Mouse (Mus musculus): Measurements from ENCODE around the gene Ccdc88b. TPM values are rescaled to one million over a fixed set of nuclear protein-coding genes. Genes with fewer than 3 reads are reported as not detected.

Gene Ccdc88b
- polyA plus RNA-seq, 1 experiment from 2014 or later = 0.26 TPM

GRCm38 (mm10) chr19:6840475-6841291 is 17.3 kb downstream of the Ccdc88b start, which contains the start of gene Rps6ka4:
Rps6ka4 (minus strand) TSS chr19:6840636.
- ATAC-seq (ENCODE audit: low FRiP score) (peak; percentile 81), DNase-seq (ENCODE audit: low spot score, missing footprints) (no peak)
- peak within 1 kb of the TSS; percentile 57 for H3K4me3 ChIP-seq (ENCODE audit: low read depth, low read length)
- H3K4me2 ChIP-seq = peak within 1 kb of the TSS; percentile 99
- H3K36me3 ChIP-seq (ENCODE audit: control insufficient read depth, insufficient read depth, low read length) = no peaks in the 10 kb centered on the region
- H3K27me3 ChIP-seq (ENCODE audit: control insufficient read depth, insufficient read depth, low read length) = peaks cover 37% of the 10 kb centered on the region
- peaks cover 13% of the 10 kb centered on the region for H3K4me1 ChIP-seq (ENCODE audit: control insufficient read depth, insufficient read depth, low read length)
- no peak within 1 kb of the TSS for H3K27ac ChIP-seq (ENCODE audit: low read depth, low read length)
- H3K9ac ChIP-seq (ENCODE audit: low read length) = peak within 1 kb of the TSS; percentile 74
- 4% methylated on average over 33 of the region's 44 CpGs for WGBS
- no peaks in the 10 kb centered on the region for H3K9me3 ChIP-seq (ENCODE audit: control insufficient read depth, low read length)

GRCm38 (mm10) chr19:6839615-6840474 is 18.2 kb downstream of the Ccdc88b start:
- peak overlapping the region; percentile 57 for H3K4me3 ChIP-seq (ENCODE audit: low read depth, low read length)
- H3K9ac ChIP-seq (ENCODE audit: low read length) = peak overlapping the region; percentile 74
- peaks cover 37% of the 10 kb centered on the region for H3K27me3 ChIP-seq (ENCODE audit: control insufficient read depth, insufficient read depth, low read length)
- 1% methylated on average over 46 of the region's 46 CpGs for WGBS
- H3K4me1 ChIP-seq (ENCODE audit: control insufficient read depth, insufficient read depth, low read length) = peaks cover 13% of the 10 kb centered on the region
- no peaks in the 10 kb centered on the region for H3K9me3 ChIP-seq (ENCODE audit: control insufficient read depth, low read length)
- H3K27ac ChIP-seq (ENCODE audit: low read depth, low read length) = no peak overlapping the region
- H3K4me2 ChIP-seq = peak overlapping the region; percentile 99
- ATAC-seq (ENCODE audit: low FRiP score) (peak; percentile 59), DNase-seq (ENCODE audit: low spot score, missing footprints) (peak; percentile 95)
- H3K36me3 ChIP-seq (ENCODE audit: control insufficient read depth, insufficient read depth, low read length) = no peaks in the 10 kb centered on the region

GRCm38 (mm10) chr19:6832363-6832762 is 25.6 kb downstream of the Ccdc88b start:
- no peak for ATAC-seq (ENCODE audit: low FRiP score)
- H3K4me1 ChIP-seq (ENCODE audit: control insufficient read depth, insufficient read depth, low read length) = peaks cover 16% of the 10 kb centered on the region
- H3K9ac ChIP-seq (ENCODE audit: low read length) = no peak overlapping the region
- H3K27ac ChIP-seq (ENCODE audit: low read depth, low read length) = no peak overlapping the region
- H3K4me2 ChIP-seq = no peak overlapping the region
- WGBS = 88% methylated on average over 8 of the region's 8 CpGs
- no peak overlapping the region for H3K4me3 ChIP-seq (ENCODE audit: low read depth, low read length)
- no peak for DNase-seq (ENCODE audit: low spot score, missing footprints)
- H3K27me3 ChIP-seq (ENCODE audit: control insufficient read depth, insufficient read depth, low read length) = peaks cover 38% of the 10 kb centered on the region
- no peaks in the 10 kb centered on the region for H3K9me3 ChIP-seq (ENCODE audit: control insufficient read depth, low read length)
- no peaks in the 10 kb centered on the region for H3K36me3 ChIP-seq (ENCODE audit: control insufficient read depth, insufficient read depth, low read length)

GRCm38 (mm10) chr19:6831331-6831730 is 26.7 kb downstream of the Ccdc88b start:
- Histone ChIP-seq H3K27me3 (ENCODE audit: control insufficient read depth, insufficient read depth, low read length) (peaks cover 38% of the 10 kb centered on the region), H3K4me3 (ENCODE audit: low read depth, low read length) (peak overlapping the region; percentile 28), H3K9ac (ENCODE audit: low read length) (peak overlapping the region; percentile 26), H3K9me3 (ENCODE audit: control insufficient read depth, low read length) (no peaks in the 10 kb centered on the region), H3K36me3 (ENCODE audit: control insufficient read depth, insufficient read depth, low read length) (no peaks in the 10 kb centered on the region), H3K27ac (ENCODE audit: low read depth, low read length) (no peak overlapping the region), H3K4me2 (peak overlapping the region; percentile 55), H3K4me1 (ENCODE audit: control insufficient read depth, insufficient read depth, low read length) (peaks cover 16% of the 10 kb centered on the region)
- ATAC-seq (ENCODE audit: low FRiP score) (peak; percentile 36; the same call in 1 of the 2 replicates), DNase-seq (ENCODE audit: low spot score, missing footprints) (peak; percentile 92)
- 4% methylated on average over 17 of the region's 17 CpGs for whole genome bisulfite sequencing

GRCm38 (mm10) chr19:6830556-6831316 is 27.3 kb downstream of the Ccdc88b start:
- Histone ChIP-seq H3K4me2 (peak overlapping the region; percentile 55), H3K4me3 (ENCODE audit: low read depth, low read length) (peak overlapping the region; percentile 28), H3K27ac (ENCODE audit: low read depth, low read length) (no peak overlapping the region), H3K36me3 (ENCODE audit: control insufficient read depth, insufficient read depth, low read length) (no peaks in the 10 kb centered on the region), H3K9me3 (ENCODE audit: control insufficient read depth, low read length) (no peaks in the 10 kb centered on the region), H3K27me3 (ENCODE audit: control insufficient read depth, insufficient read depth, low read length) (peaks cover 38% of the 10 kb centered on the region), H3K4me1 (ENCODE audit: control insufficient read depth, insufficient read depth, low read length) (peaks cover 16% of the 10 kb centered on the region), H3K9ac (ENCODE audit: low read length) (peak overlapping the region; percentile 41)
- peak; percentile 91 for DNase-seq (ENCODE audit: low spot score, missing footprints)
- WGBS = 2% methylated on average over 38 of the region's 38 CpGs
- ATAC-seq (ENCODE audit: low FRiP score) = peak; percentile 23; the same call in 1 of the 2 replicates

GRCm38 (mm10) chr19:6829870-6830555 is 28.0 kb downstream of the Ccdc88b start:
- Histone ChIP-seq H3K27ac (ENCODE audit: low read depth, low read length) (no peak overlapping the region), H3K27me3 (ENCODE audit: control insufficient read depth, insufficient read depth, low read length) (peaks cover 38% of the 10 kb centered on the region), H3K4me1 (ENCODE audit: control insufficient read depth, insufficient read depth, low read length) (peaks cover 16% of the 10 kb centered on the region), H3K4me2 (peak overlapping the region; percentile 55), H3K9ac (ENCODE audit: low read length) (peak overlapping the region; percentile 41; the same call in 1 of the 2 replicates), H3K36me3 (ENCODE audit: control insufficient read depth, insufficient read depth, low read length) (no peaks in the 10 kb centered on the region), H3K4me3 (ENCODE audit: low read depth, low read length) (peak overlapping the region; percentile 28), H3K9me3 (ENCODE audit: control insufficient read depth, low read length) (no peaks in the 10 kb centered on the region)
- WGBS = under 1% methylated on average over 48 of the region's 48 CpGs
- DNase-seq (ENCODE audit: low spot score, missing footprints) (peak; percentile 94), ATAC-seq (ENCODE audit: low FRiP score) (peak; percentile 33; the same call in 1 of the 2 replicates)

GRCm38 (mm10) chr19:6829069-6829468 is 28.9 kb downstream of the Ccdc88b start:
- Histone ChIP-seq H3K4me3 (ENCODE audit: low read depth, low read length) (no peak overlapping the region), H3K27ac (ENCODE audit: low read depth, low read length) (no peak overlapping the region), H3K4me1 (ENCODE audit: control insufficient read depth, insufficient read depth, low read length) (peaks cover 16% of the 10 kb centered on the region), H3K4me2 (no peak overlapping the region), H3K9me3 (ENCODE audit: control insufficient read depth, low read length) (no peaks in the 10 kb centered on the region), H3K27me3 (ENCODE audit: control insufficient read depth, insufficient read depth, low read length) (peaks cover 38% of the 10 kb centered on the region), H3K36me3 (ENCODE audit: control insufficient read depth, insufficient read depth, low read length) (no peaks in the 10 kb centered on the region), H3K9ac (ENCODE audit: low read length) (no peak overlapping the region)
- DNase-seq (ENCODE audit: low spot score, missing footprints) (no peak), ATAC-seq (ENCODE audit: low FRiP score) (no peak)
- WGBS = 8% methylated on average over 3 of the region's 3 CpGs

- H3K9ac ChIP-seq (ENCODE audit: low read length) = no peak overlapping the region
- H3K4me2 ChIP-seq = no peak overlapping the region
- no peak overlapping the region for H3K4me3 ChIP-seq (ENCODE audit: low read depth, low read length)
- ATAC-seq (ENCODE audit: low FRiP score) (no peak), DNase-seq (ENCODE audit: low spot score, missing footprints) (no peak)
- H3K9me3 ChIP-seq (ENCODE audit: control insufficient read depth, low read length) = no peaks in the 10 kb centered on the region
- 78% methylated on average over 3 of the region's 3 CpGs for WGBS
- H3K27ac ChIP-seq (ENCODE audit: low read depth, low read length) = no peak overlapping the region
- H3K4me1 ChIP-seq (ENCODE audit: control insufficient read depth, insufficient read depth, low read length) = peaks cover 16% of the 10 kb centered on the region
- no peaks in the 10 kb centered on the region for H3K36me3 ChIP-seq (ENCODE audit: control insufficient read depth, insufficient read depth, low read length)
- H3K27me3 ChIP-seq (ENCODE audit: control insufficient read depth, insufficient read depth, low read length) = peaks cover 29% of the 10 kb centered on the region
Observed at GRCm38 (mm10) chr19:6826601-6827000, 31.4 kb downstream of the Ccdc88b start.
